Mouse (Mus musculus): ENCODE data around the gene Camsap2. TPM values are rescaled to one million over a fixed set of nuclear protein-coding genes. Genes with fewer than 3 reads are reported as not detected.

The Camsap2 gene
- polyA plus RNA-seq (2015; fragmentation: Nextera tagmentation; extraction: Ambion mirVana) = 11.2 and 12.4 TPM in 2 replicates

DNA sequence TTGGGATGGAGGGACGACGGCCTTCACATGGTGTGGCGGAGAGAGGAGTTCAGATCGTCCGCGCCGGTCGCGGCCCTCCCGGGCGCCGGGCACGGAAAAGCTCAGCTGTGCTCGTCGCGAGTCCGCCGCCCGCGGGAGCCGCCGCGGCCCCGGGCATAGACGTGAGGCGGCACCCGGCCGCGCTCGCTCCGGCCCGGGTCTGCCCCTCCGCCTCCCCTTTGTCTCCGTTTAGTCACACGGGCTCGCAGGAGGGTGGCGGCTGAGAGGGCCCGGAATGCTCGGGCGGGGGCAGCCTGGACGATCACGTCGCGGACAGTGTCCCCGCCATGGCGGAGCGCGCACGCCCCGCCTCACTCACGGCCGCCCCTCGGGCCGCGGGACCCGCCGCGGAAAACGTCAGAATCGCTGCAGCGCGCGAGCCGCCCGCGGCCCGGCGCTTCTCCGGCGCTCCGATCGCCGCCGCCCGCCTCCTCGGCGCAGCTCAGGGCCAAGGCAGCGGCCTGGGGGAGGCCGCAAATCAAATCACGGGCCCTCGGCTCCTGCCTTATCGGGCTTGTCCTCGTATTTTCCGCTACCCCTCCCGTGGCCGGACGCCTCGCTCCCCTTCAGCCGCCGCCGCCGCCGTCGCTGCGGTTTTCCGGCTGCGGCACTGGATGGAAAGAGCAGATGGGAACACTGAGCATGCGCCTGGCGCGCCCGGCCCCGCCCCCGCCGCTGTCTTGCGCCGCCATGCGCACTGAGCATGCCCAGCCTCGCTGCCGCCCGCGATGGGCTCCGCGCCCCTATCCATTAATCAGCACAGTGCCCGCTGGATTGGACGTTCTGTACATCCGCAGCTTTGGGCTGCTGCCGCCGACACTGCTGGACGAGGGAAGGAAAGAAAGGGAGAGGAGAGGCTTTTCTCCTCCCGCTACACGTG, at the start of gene Camsap2:
TSS of gene Camsap2 (minus strand) at position 651 of the 919 bp plus-strand sequence.
- H3K9ac ChIP-seq = peak within 1 kb of the TSS; percentile 91
- H3K9me3 ChIP-seq (replicated peaks) = no peaks in the 10 kb centered on the region
- H3K36me3 ChIP-seq = no peaks in the 10 kb centered on the region
- H3K27ac ChIP-seq (replicated peaks) = peak within 1 kb of the TSS; percentile 98
- ATAC-seq (ENCODE audit: insufficient number of reproducible peaks, low FRiP score, low TSS enrichment, low read depth) = peak; percentile 96
- peak within 1 kb of the TSS; percentile 91 for H3K4me2 ChIP-seq (replicated peaks)
- H3K4me1 ChIP-seq = peaks cover 21% of the 10 kb centered on the region
- no peaks in the 10 kb centered on the region for H3K27me3 ChIP-seq
- peak within 1 kb of the TSS; percentile 94 for H3K4me3 ChIP-seq (replicated peaks)
- WGBS = under 1% methylated on average over 115 of the region's 121 CpGs

DNA sequence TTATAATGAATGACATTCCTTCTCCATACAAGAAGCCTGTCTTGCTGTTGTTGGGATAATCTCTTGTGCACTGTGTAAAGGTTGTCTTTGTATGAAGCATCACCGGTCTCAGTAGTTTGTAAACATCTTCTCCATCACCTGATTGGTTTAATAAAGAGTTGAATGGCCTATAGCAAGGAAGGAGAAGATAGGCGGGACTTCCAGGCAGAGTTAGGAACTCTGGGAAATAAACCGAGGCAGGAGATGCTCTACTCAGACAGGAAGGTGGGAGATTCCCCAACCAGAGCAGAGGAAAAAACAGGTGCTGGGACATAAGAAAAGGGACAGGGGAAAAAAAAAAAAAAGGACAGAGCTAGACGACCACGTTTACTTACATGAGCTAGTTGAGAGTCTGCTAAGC, 49.2 kb upstream of the Camsap2 start:
- no peaks in the 10 kb centered on the region for H3K9me3 ChIP-seq (replicated peaks)
- WGBS = 29% methylated on average over 5 of the region's 5 CpGs
- H3K27me3 ChIP-seq = no peaks in the 10 kb centered on the region
- H3K4me1 ChIP-seq = 0 out of 2 replicates have a peak, but pooled peaks cover 3% of the 10 kb centered on the region
- H3K4me2 ChIP-seq (replicated peaks) = no peak overlapping the region
- no peak overlapping the region for H3K9ac ChIP-seq
- no peak for ATAC-seq (ENCODE audit: insufficient number of reproducible peaks, low FRiP score, low TSS enrichment, low read depth)
- H3K27ac ChIP-seq (replicated peaks) = no peak overlapping the region
- H3K4me3 ChIP-seq (replicated peaks) = no peak overlapping the region
- H3K36me3 ChIP-seq = no peaks in the 10 kb centered on the region

DNA sequence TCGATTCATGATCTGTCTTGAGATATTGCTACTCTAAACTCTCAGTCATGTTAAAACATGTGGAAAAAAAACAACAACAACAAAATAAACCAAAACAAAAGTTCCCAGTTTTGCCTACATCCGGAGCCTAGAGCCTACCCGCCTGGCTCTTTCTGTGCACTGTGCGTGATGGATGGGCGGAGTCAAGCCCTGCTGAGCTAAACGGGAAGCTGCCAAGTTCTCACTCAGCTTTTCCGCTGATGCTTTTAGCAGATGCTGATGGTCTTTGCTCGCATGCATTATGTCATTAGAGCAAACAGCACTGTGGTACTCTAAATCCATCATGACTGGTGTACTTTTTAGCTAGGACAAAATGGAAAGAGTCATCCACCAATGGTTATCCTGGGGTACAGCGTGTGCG, 48.6 kb upstream of the Camsap2 start:
- 33% methylated on average over 10 of the region's 10 CpGs for whole genome bisulfite sequencing
- H3K9me3 ChIP-seq (replicated peaks) = no peaks in the 10 kb centered on the region
- H3K9ac ChIP-seq = no peak overlapping the region
- no peaks in the 10 kb centered on the region for H3K36me3 ChIP-seq
- no peak overlapping the region for H3K4me2 ChIP-seq (replicated peaks)
- peak; percentile 67; the same call in 1 of the 2 replicates for ATAC-seq (ENCODE audit: insufficient number of reproducible peaks, low FRiP score, low TSS enrichment, low read depth)
- no peak overlapping the region for H3K27ac ChIP-seq (replicated peaks)
- 0 out of 2 replicates have a peak, but pooled peaks cover 3% of the 10 kb centered on the region for H3K4me1 ChIP-seq
- H3K27me3 ChIP-seq = no peaks in the 10 kb centered on the region
- H3K4me3 ChIP-seq (replicated peaks) = no peak overlapping the region

DNA sequence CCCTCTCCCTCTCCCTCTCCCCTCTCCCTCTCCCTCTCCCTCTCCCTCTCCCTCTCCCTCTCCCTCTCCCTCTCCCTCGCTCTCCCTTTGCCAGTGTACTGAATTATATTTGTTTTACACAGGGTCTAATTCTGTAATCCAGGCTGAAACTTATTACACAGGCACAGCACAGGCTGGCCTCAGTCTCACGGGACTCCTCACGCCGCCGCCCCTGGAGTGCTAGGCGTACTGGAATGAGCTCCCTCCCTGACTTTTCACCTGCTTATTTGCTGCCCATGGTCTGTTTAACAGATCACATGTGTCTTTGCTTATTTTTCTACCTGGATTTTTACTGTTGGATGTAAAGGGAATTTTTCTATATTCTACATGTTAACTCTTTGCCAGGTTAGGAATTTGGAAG, 41.0 kb upstream of the Camsap2 start:
- WGBS = 22% methylated on average over 5 of the region's 6 CpGs
- Histone ChIP-seq H3K27me3 (no peaks in the 10 kb centered on the region), H3K9me3 (replicated peaks) (no peaks in the 10 kb centered on the region), H3K4me1 (0 out of 2 replicates have a peak, but pooled peaks cover 2% of the 10 kb centered on the region), H3K4me3 (replicated peaks) (no peak overlapping the region), H3K36me3 (no peaks in the 10 kb centered on the region), H3K4me2 (replicated peaks) (no peak overlapping the region), H3K27ac (replicated peaks) (no peak overlapping the region), H3K9ac (no peak overlapping the region)
- ATAC-seq (ENCODE audit: insufficient number of reproducible peaks, low FRiP score, low TSS enrichment, low read depth) = no peak

DNA sequence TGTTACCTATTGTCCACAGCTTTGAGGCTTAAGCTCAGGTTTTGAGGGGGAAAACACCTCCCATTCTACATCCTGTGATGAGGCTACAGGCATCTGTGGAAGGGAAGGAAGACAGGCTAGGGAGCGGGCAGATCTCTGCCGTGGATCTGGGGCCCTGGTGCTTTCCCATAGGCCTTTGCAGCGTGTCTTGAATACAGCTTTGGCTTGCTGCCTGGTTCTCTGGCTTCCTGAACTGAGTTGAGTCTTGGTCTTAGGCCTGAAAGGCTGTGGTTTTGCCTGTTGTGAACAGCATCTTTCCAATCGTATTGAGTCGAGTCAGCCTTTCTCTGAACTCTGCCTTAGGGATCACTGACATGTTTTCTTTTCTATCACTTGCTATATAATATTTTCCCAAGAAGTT, 35.7 kb upstream of the Camsap2 start:
- no peaks in the 10 kb centered on the region for H3K9me3 ChIP-seq (replicated peaks)
- no peak overlapping the region for H3K9ac ChIP-seq
- no peaks in the 10 kb centered on the region for H3K27me3 ChIP-seq
- peak overlapping the region; percentile 8; the same call in 1 of the 2 replicates for H3K27ac ChIP-seq (replicated peaks)
- no peaks in the 10 kb centered on the region for H3K36me3 ChIP-seq
- WGBS = 56% methylated on average over 5 of the region's 5 CpGs
- ATAC-seq (ENCODE audit: insufficient number of reproducible peaks, low FRiP score, low TSS enrichment, low read depth) = no peak
- H3K4me2 ChIP-seq (replicated peaks) = no peak overlapping the region
- H3K4me3 ChIP-seq (replicated peaks) = no peak overlapping the region
- peaks cover 7% of the 10 kb centered on the region; the same call in 1 of the 2 replicates for H3K4me1 ChIP-seq

DNA sequence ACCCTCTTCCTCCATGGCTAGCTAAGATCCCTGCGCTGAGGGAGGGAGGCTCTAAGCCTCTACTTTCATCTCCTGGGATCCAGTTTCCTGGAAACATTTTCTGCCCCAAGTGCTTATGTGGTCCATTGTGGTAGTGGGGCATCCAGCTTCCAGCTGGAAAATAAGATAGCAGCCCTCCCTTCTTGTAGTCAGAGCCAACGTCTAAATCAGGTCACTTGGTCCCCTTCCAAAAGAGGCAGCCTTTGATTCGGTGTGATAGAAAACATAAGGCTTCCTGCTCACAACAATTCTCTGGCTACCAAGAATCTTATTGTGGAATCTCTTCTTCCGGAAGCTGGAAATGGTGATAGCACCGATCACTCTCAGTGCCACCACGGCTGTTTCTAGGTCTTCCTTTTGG, 35.3 kb upstream of the Camsap2 start:
- Histone ChIP-seq H3K4me2 (replicated peaks) (no peak overlapping the region), H3K4me3 (replicated peaks) (no peak overlapping the region), H3K9me3 (replicated peaks) (no peaks in the 10 kb centered on the region), H3K27me3 (no peaks in the 10 kb centered on the region), H3K9ac (no peak overlapping the region), H3K4me1 (peaks cover 7% of the 10 kb centered on the region; the same call in 1 of the 2 replicates), H3K27ac (replicated peaks) (peak overlapping the region; percentile 8; the same call in 1 of the 2 replicates), H3K36me3 (no peaks in the 10 kb centered on the region)
- ATAC-seq (ENCODE audit: insufficient number of reproducible peaks, low FRiP score, low TSS enrichment, low read depth) = no peak
- 57% methylated on average over 6 of the region's 6 CpGs for WGBS

DNA sequence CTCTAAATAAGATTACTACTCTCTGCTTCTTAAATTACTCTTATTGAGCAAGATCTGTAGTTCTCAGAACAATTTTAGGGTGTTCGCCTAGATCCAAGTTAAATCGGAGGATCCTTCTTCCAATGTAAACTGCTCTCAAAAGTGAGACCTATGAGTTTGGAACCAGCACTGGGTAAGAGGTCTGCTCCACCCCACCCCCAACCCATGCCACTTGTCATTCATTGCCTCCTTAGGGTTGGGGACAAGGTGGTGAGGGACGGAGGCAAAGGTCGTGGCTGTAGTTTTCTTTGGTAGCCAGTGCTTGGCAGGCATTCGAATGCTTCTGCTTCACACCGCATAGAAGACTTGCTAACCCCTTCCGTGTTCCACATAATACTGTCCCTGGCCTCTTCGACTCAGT, 34.7 kb upstream of the Camsap2 start:
- Histone ChIP-seq H3K36me3 (no peaks in the 10 kb centered on the region), H3K27me3 (no peaks in the 10 kb centered on the region), H3K4me2 (replicated peaks) (no peak overlapping the region), H3K4me3 (replicated peaks) (no peak overlapping the region), H3K9ac (no peak overlapping the region), H3K9me3 (replicated peaks) (no peaks in the 10 kb centered on the region), H3K27ac (replicated peaks) (no peak overlapping the region), H3K4me1 (peaks cover 7% of the 10 kb centered on the region; the same call in 1 of the 2 replicates)
- no peak for ATAC-seq (ENCODE audit: insufficient number of reproducible peaks, low FRiP score, low TSS enrichment, low read depth)
- WGBS = 87% methylated on average over 8 of the region's 8 CpGs

DNA sequence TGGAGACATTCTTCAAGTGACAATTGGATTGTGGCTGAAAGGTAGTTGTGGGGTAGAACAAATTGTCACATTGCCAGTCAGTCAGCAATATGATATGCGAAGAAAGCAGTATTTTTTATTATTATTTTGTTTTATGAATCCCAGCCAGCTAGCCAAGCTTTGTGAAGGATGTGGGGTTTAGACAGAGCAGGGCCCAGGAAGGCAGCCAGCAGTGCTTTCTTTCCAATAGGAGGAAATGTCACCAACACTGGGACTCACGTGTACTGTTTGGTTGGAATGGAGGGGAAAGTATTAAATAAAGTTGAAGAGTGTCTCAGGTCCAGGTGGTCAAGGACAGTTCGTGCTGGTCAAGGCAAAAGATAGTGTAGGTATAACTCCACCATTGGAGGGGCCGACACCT, 34.3 kb upstream of the Camsap2 start:
- 85% methylated on average over 4 of the region's 4 CpGs for WGBS
- peaks cover 7% of the 10 kb centered on the region; the same call in 1 of the 2 replicates for H3K4me1 ChIP-seq
- H3K27me3 ChIP-seq = no peaks in the 10 kb centered on the region
- H3K9me3 ChIP-seq (replicated peaks) = no peaks in the 10 kb centered on the region
- H3K27ac ChIP-seq (replicated peaks) = no peak overlapping the region
- H3K4me2 ChIP-seq (replicated peaks) = no peak overlapping the region
- H3K36me3 ChIP-seq = no peaks in the 10 kb centered on the region
- H3K9ac ChIP-seq = no peak overlapping the region
- no peak for ATAC-seq (ENCODE audit: insufficient number of reproducible peaks, low FRiP score, low TSS enrichment, low read depth)
- no peak overlapping the region for H3K4me3 ChIP-seq (replicated peaks)

DNA sequence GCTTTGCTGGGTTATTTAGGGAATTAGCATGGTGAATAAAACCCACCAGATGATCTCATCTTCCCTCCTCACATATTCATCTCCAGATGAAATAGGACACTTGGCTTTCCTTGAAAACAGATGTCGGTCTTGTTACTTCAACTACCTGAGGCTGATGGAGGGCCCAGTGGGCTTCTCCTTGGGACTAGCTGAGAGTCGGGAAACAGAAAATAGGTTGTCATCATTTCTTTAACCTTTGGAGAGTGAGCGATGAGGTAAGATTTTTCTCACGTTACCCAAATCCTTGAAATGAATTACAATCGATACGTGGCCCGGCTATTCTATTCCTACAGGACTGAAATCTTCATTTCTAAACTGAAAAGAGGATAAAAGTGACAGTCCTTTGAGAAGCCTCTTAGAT, 33.4 kb upstream of the Camsap2 start:
- H3K9ac ChIP-seq = no peak overlapping the region
- ATAC-seq (ENCODE audit: insufficient number of reproducible peaks, low FRiP score, low TSS enrichment, low read depth) = no peak
- no peaks in the 10 kb centered on the region for H3K36me3 ChIP-seq
- H3K27me3 ChIP-seq = no peaks in the 10 kb centered on the region
- H3K4me2 ChIP-seq (replicated peaks) = no peak overlapping the region
- H3K4me3 ChIP-seq (replicated peaks) = no peak overlapping the region
- no peak overlapping the region for H3K27ac ChIP-seq (replicated peaks)
- peaks cover 7% of the 10 kb centered on the region; the same call in 1 of the 2 replicates for H3K4me1 ChIP-seq
- WGBS = 71% methylated on average over 7 of the region's 7 CpGs
- no peaks in the 10 kb centered on the region for H3K9me3 ChIP-seq (replicated peaks)

DNA sequence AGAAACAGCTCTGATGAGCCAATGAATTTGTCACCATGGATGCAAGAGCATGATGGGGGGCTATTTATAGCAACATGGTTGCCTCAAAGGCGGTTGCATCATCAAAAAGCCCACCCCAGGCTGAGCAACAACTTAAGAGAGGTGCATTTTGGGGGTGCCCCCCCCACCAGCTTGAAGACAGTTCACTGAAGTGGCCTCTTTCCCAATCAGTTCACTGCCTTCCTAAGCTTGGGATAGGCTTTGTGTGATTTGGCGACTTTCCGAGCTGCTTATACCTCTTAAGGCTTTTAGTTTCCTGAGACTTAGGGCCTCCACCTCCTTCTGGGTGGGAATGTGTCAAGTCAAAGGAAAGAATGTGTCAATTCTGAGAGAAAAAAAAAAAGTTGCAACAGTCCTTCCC, 20.1 kb upstream of the Camsap2 start:
- Histone ChIP-seq H3K27me3 (no peaks in the 10 kb centered on the region), H3K36me3 (no peaks in the 10 kb centered on the region), H3K4me3 (replicated peaks) (no peak overlapping the region), H3K4me2 (replicated peaks) (no peak overlapping the region), H3K9me3 (replicated peaks) (no peaks in the 10 kb centered on the region), H3K9ac (no peak overlapping the region), H3K4me1 (peaks cover 8% of the 10 kb centered on the region; the same call in 1 of the 2 replicates), H3K27ac (replicated peaks) (no peak overlapping the region)
- 69% methylated on average over 3 of the region's 3 CpGs for WGBS
- ATAC-seq (ENCODE audit: insufficient number of reproducible peaks, low FRiP score, low TSS enrichment, low read depth) = no peak

DNA sequence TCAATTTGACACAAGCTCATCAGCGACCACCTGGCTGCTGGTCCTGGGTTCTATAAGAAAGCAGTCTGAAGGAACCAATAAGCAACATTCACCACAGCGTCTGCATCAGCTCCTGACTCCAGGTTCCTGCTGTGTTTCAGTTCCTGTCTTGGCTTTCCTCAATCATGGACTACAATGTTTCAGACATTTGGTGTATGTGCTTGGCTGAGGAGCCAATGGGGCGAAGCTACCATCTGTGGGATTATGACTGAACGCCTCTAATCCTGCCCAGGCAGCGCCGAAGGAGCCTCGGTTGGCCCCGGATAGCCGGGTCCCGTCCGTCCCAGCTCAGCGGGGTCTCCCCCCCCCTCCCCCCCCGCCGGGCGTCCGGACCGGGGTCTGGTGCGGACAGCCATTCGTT, 18.8 kb upstream of the Camsap2 start:
- H3K4me3 ChIP-seq (replicated peaks) = no peak overlapping the region
- no peak for ATAC-seq (ENCODE audit: insufficient number of reproducible peaks, low FRiP score, low TSS enrichment, low read depth)
- H3K4me2 ChIP-seq (replicated peaks) = no peak overlapping the region
- H3K27ac ChIP-seq (replicated peaks) = no peak overlapping the region
- H3K27me3 ChIP-seq = no peaks in the 10 kb centered on the region
- H3K9ac ChIP-seq = no peak overlapping the region
- no peaks in the 10 kb centered on the region for H3K9me3 ChIP-seq (replicated peaks)
- 69% methylated on average over 19 of the region's 19 CpGs for WGBS
- no peaks in the 10 kb centered on the region for H3K36me3 ChIP-seq
- peaks cover 8% of the 10 kb centered on the region; the same call in 1 of the 2 replicates for H3K4me1 ChIP-seq
